Mouse (Mus musculus) stomach, postnatal 0 days (tissue): ENCODE measurements around the gene Psip1.

Experiments used
- CTCF ChIP-seq: IDR thresholded peaks from 2 replicates; pipeline ENCODE4 v1.5.1; 2016; ENCODE audit warnings: antibody characterized with exemption, low read depth, mild to moderate bottlenecking, moderate library complexity
- EP300 ChIP-seq: optimal IDR thresholded peaks from 2 replicates; pipeline ENCODE3; 2016; ENCODE audit warnings: antibody characterized with exemption

- TF ChIP-seq CTCF: no peak
- TF ChIP-seq EP300: no peak
These were observed 26.4 kb upstream of the Psip1 start for GRCm38 (mm10) chr4:83512644-83513043.
